Mouse (Mus musculus) hindbrain, postnatal 0 days (tissue): Measurements from ENCODE around the gene Cpa4. TPM values are rescaled to one million over a fixed set of nuclear protein-coding genes. Genes with fewer than 3 reads are reported as not detected.

ENCODE experiments used
- ATAC-seq: fragments of 200-750 bp; cut with Nextera tagmentation; 2 replicates; pipeline ENCODE4 v1.8.0; 2017; ENCODE audit warnings: mild to moderate bottlenecking, moderate TSS enrichment, moderate library complexity
- DNase-seq: peaks from one replicate; pipeline ENCODE4 v3.0.0-alpha.2; 2015; ENCODE audit warnings: low spot score
- H3K27ac ChIP-seq: fragments of 300-500 bp; sonication (generic); 2 replicates; pipeline ENCODE4 v1.5.1; 2014; ENCODE audit warnings: mild to moderate bottlenecking
- H3K27me3 ChIP-seq: fragments of 300-500 bp; sonication (generic); 2 replicates; pipeline ENCODE4 v1.6.1; 2014; ENCODE audit warnings: low read length, mixed read lengths; ENCODE audit not compliant: insufficient read depth
- H3K36me3 ChIP-seq: fragments of 300-500 bp; sonication (generic); 2 replicates; pipeline ENCODE4 v1.6.1; 2014; ENCODE audit warnings: low read length, mixed read lengths; ENCODE audit not compliant: insufficient read depth
- H3K4me1 ChIP-seq: fragments of 300-500 bp; sonication (generic); 2 replicates; pipeline ENCODE4 v1.6.1; 2014; ENCODE audit warnings: antibody characterized with exemption, low read length, mixed read lengths; ENCODE audit not compliant: insufficient read depth
- H3K4me2 ChIP-seq: fragments of 300-500 bp; sonication (generic); 2 replicates; pipeline ENCODE4 v1.6.1; 2014; ENCODE audit warnings: low read depth, mild to moderate bottlenecking, low read length, moderate library complexity, mixed read lengths
- H3K4me3 ChIP-seq: fragments of 300-500 bp; sonication (generic); 2 replicates; pipeline ENCODE4 v1.5.1; 2014; ENCODE audit warnings: low read length
- H3K9ac ChIP-seq: fragments of 300-500 bp; sonication (generic); replicated peaks from 2 replicates; pipeline ENCODE4 v1.6.1; 2014; ENCODE audit warnings: mild to moderate bottlenecking, low read length, moderate library complexity, mixed read lengths
- H3K9me3 ChIP-seq: fragments of 300-500 bp; sonication (generic); 2 replicates; pipeline ENCODE4 v1.6.1; 2016; ENCODE audit warnings: low read length, mixed read lengths
- CTCF ChIP-seq: IDR thresholded peaks from 2 replicates; pipeline ENCODE4 v1.5.1; 2016; ENCODE audit warnings: antibody characterized with exemption, control low read depth, low read depth
- WGBS: fragments of 180-500 bp; shearing (Covaris S2); extraction: QIAGEN DNeasy Blood & Tissue Kit; methylation state at CpG from one replicate; pipeline ENCODE4 v1.1.7; 2014; 5-methylcytosine and 5-hydroxymethylcytosine counted together
- polyA plus RNA-seq: library from polyadenylated mRNA; unstranded; fragments of >200 nt; fragmentation: Nextera tagmentation; extraction: Ambion mirVana; gene quantifications from 2 replicates; pipeline ENCODE4 v1.2.1, GENCODE M21; 2015
- total RNA-seq: library from RNA; depleted of rRNA; stranded (reverse); fragments of >200 nt; gene quantifications from 2 replicates; pipeline ENCODE4 v1.2.3, GENCODE M21; 2014

The Cpa4 gene
- total and polyA plus RNA-seq, 2 experiments from 2014 or later, result 0.16 to 0.53 TPM

- Histone ChIP-seq H3K9ac (peak overlapping the region; percentile 43), H3K4me1 (peaks cover 7% of the 10 kb centered on the region), H3K4me2 (peak overlapping the region; percentile 54), H3K9me3 (no peaks in the 10 kb centered on the region), H3K27ac (peak overlapping the region; percentile 65), H3K36me3 (no peaks in the 10 kb centered on the region), H3K27me3 (no peaks in the 10 kb centered on the region), H3K4me3 (peak overlapping the region; percentile 23)
- peak; percentile 56 for TF ChIP-seq CTCF
- DNase-seq, result peak; percentile 92
- WGBS, result 15% methylated on average over 23 of the region's 23 CpGs
- peak; percentile 88 for ATAC-seq
Observed at GRCm38 (mm10) chr6:30551644-30552580, 16.3 kb upstream of the Cpa4 start.

- Histone ChIP-seq H3K4me3 (no peak overlapping the region), H3K27me3 (no peaks in the 10 kb centered on the region), H3K4me2 (peak overlapping the region; percentile 54), H3K4me1 (peaks cover 7% of the 10 kb centered on the region), H3K27ac (no peak overlapping the region; the same call in 1 of the 2 replicates), H3K9me3 (no peaks in the 10 kb centered on the region), H3K36me3 (no peaks in the 10 kb centered on the region), H3K9ac (peak overlapping the region; percentile 43; the same call in 1 of the 2 replicates)
- WGBS, result 42% methylated on average over 6 of the region's 6 CpGs
- no peak for DNase-seq
- no peak for TF ChIP-seq CTCF
- ATAC-seq, result peak; percentile 15; the same call in 1 of the 2 replicates
Observed at GRCm38 (mm10) chr6:30552628-30553027, 15.5 kb upstream of the Cpa4 start.

DNA sequence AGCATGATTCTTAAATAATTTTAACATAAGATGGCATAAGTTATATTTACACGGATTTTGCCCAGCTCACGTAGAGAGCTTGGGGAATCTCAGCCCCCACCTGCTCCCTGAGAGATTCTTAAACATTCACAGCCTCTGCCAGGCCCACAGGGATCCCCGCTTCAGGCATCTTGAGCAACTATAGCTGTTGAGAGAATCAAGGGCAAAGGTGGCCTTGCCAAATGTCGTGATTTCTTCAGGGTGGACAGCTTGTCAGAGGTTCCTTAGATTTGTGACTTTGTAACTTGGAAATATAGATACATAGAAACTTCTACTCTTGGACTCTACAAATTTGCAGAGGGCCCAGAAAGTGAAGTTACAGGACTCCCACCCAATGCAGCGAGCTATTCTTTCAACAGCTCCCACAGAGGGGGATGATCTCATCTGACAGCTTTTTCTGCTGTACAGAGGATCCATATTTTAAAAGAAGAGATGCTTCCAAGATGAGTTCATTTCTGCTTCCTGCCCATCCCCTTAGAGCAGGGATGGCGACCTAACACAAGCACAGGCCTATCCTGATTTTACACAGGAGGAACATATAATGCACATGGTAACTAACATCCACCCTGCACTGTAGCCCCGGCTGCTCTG, 14.7 kb upstream of the Cpa4 start:
- DNase-seq, result no peak
- 67% methylated on average over 7 of the region's 7 CpGs for WGBS
- no peak for TF ChIP-seq CTCF
- H3K36me3 ChIP-seq, result no peaks in the 10 kb centered on the region
- H3K9me3 ChIP-seq, result no peaks in the 10 kb centered on the region
- H3K4me3 ChIP-seq, result no peak overlapping the region
- ATAC-seq, result no peak
- H3K27me3 ChIP-seq, result no peaks in the 10 kb centered on the region
- no peak overlapping the region for H3K9ac ChIP-seq
- H3K4me2 ChIP-seq, result no peak overlapping the region
- H3K27ac ChIP-seq, result no peak overlapping the region
- peaks cover 5% of the 10 kb centered on the region for H3K4me1 ChIP-seq

DNA sequence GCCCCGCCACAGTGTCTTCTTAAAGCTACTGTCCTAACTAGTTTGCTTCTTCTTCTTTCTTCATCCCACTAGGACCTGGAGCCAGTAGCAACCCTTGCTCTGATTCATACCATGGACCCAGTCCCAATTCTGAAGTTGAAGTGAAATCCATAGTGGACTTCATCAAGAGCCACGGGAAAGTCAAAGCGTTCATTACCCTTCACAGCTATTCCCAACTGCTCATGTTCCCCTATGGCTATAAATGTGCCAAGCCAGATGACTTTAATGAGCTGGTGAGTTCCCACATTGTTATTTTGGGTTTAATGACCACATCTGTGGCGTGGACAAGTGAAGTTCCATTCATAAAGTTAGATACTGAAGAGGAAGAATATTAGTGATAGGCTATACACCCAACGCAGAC, 14.1 kb upstream of the Cpa4 start:
- H3K9me3 ChIP-seq, result no peaks in the 10 kb centered on the region
- no peak overlapping the region for H3K9ac ChIP-seq
- no peaks in the 10 kb centered on the region for H3K36me3 ChIP-seq
- no peak for TF ChIP-seq CTCF
- WGBS, result 89% methylated on average over 5 of the region's 5 CpGs
- no peaks in the 10 kb centered on the region for H3K27me3 ChIP-seq
- H3K4me1 ChIP-seq, result peaks cover 4% of the 10 kb centered on the region; the same call in 1 of the 2 replicates
- ATAC-seq (no peak), DNase-seq (no peak)
- no peak overlapping the region for H3K27ac ChIP-seq
- no peak overlapping the region for H3K4me2 ChIP-seq
- no peak overlapping the region for H3K4me3 ChIP-seq

DNA sequence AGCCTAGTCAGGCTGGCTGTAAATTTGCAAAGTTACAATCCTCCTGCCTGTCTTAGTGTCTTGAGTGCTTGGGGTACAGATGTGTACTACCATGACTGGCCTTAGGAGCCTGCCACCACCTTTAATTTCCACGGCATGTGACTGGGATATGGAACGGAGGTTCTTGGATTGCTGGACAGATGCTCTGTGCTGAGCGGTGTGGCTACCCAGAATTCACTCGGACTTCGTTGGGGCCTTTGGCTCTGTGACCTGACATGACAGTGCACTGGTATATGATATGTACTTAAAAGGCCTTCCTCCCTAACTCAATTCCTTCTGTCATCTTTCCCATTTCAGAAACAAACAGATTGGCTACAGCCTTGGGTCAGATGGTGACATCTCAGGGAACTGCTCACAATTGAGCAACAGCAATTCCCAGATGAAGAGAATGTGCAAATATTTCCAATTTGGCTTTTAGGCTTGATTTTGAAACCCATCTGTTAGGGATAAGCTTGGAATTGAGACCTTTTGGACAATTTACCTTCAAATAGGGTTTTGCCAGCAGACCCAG, 13.5 kb upstream of the Cpa4 start:
- ATAC-seq (no peak), DNase-seq (no peak)
- H3K27me3 ChIP-seq, result no peaks in the 10 kb centered on the region
- no peak overlapping the region for H3K9ac ChIP-seq
- H3K4me1 ChIP-seq, result peaks cover 4% of the 10 kb centered on the region; the same call in 1 of the 2 replicates
- H3K27ac ChIP-seq, result no peak overlapping the region
- WGBS, result 84% methylated on average over 5 of the region's 5 CpGs
- no peaks in the 10 kb centered on the region for H3K9me3 ChIP-seq
- no peak for TF ChIP-seq CTCF
- H3K4me2 ChIP-seq, result no peak overlapping the region
- H3K4me3 ChIP-seq, result no peak overlapping the region
- H3K36me3 ChIP-seq, result no peaks in the 10 kb centered on the region

DNA sequence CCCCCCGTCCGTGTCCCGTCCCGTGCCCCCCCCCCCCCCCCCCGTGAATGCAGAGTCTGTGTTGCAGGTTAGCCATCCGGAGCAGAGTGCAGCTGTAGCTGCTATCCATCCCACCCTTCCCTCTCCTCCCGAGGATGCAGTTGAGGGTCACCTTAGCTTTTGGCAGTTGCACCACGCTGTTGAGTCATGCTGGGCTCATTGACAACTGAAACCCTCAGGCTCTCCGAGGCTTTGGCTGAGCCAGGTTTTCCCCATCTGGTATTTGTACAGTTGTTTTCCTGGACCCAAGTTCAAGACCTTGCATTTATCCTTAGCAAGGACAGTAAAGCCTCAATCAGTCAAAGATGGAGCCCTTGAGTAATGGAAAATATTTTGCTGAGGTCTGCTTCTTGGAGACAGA, 12.1 kb upstream of the Cpa4 start:
- no peak overlapping the region for H3K9ac ChIP-seq
- H3K4me1 ChIP-seq, result peaks cover 4% of the 10 kb centered on the region; the same call in 1 of the 2 replicates
- no peak for TF ChIP-seq CTCF
- H3K27me3 ChIP-seq, result no peaks in the 10 kb centered on the region
- H3K27ac ChIP-seq, result no peak overlapping the region
- DNase-seq (no peak), ATAC-seq (no peak)
- H3K4me3 ChIP-seq, result no peak overlapping the region
- no peak overlapping the region for H3K4me2 ChIP-seq
- H3K36me3 ChIP-seq, result no peaks in the 10 kb centered on the region
- under 1% methylated on average over 5 of the region's 9 CpGs for WGBS
- H3K9me3 ChIP-seq, result no peaks in the 10 kb centered on the region
